Mouse (Mus musculus) olfactory bulb, adult 2 months (tissue): Measurements from ENCODE around the gene Tnfrsf9.

Experiments
- CTCF ChIP-seq: fragments of 200-500 bp; IDR thresholded peaks from 2 replicates; pipeline ENCODE4 v1.5.1; 2012; ENCODE audit warnings: low read depth, mild to moderate bottlenecking, low read length, moderate library complexity; ENCODE audit not compliant: insufficient read depth
- POLR2A ChIP-seq: fragments of 200-500 bp; IDR thresholded peaks from 2 replicates; pipeline ENCODE4 v1.6.1; 2012; ENCODE audit warnings: mild to moderate bottlenecking, low read depth, low read length, moderate library complexity; ENCODE audit not compliant: insufficient read depth

DNA sequence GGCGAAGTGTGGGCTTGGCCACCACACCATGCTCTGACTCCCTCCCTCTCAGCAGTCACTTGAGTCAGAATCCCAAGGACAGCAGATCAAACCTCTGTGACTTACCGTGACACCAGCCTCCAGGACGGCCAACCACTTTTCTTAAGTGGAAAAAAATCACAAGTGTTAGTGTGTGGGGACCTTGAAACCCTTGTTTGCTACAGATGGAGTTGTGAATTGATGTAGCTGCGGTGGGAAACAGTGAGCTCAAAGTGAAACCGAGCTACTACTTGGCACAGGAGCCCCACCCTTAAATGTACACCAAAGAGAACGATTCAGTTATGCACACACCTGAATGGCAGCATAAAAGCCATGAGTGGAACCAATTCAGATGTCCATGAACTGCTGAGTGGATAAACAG lies 10.6 kb downstream of the Tnfrsf9 start:
- TF ChIP-seq CTCF = no peak
- TF ChIP-seq POLR2A = no peak
